Mouse (Mus musculus) kidney, adult 9 months (tissue): ENCODE measurements around the gene Wbp1.
A peak's percentile ranks its signal among the peaks of the same experiment; 100 is the strongest.

Experiments used
- DNase-seq: peaks from one replicate; pipeline ENCODE4 v3.0.0; 2022

The Wbp1 gene

DNA sequence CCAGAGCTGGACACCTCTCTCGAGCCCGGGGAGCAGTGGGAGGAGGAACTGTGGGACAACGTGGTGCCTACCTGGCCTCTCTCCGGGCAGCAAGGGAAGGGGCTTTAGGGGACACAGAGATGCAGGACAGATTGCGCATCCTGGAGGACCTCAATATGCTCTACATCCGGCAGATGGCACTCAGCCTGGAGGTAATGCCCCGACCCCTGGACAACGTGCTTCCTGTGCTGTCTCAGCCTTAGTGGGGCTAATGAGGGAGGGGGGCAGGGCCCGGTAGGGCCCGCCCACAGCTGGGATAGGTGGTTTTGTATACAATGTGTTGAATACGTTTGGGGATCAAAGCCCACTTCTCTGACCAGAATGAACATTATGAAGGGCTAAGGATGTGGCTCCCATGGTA, 16.7 kb upstream of the Wbp1 start:
- peak; percentile 43 for DNase-seq

- DNase-seq: peak; percentile 93
These were observed 16.2 kb upstream of the Wbp1 start for GRCm38 (mm10) chr6:83137576-83137950.

GRCm38 (mm10) chr6:83136881-83137575, 15.7 kb upstream of the Wbp1 start:
- peak; percentile 76 for DNase-seq

- no peak for DNase-seq
These were observed 15.0 kb upstream of the Wbp1 start for GRCm38 (mm10) chr6:83136291-83136880.

GRCm38 (mm10) chr6:83135571-83136161, 14.3 kb upstream of the Wbp1 start:
- DNase-seq: peak; percentile 78

DNA sequence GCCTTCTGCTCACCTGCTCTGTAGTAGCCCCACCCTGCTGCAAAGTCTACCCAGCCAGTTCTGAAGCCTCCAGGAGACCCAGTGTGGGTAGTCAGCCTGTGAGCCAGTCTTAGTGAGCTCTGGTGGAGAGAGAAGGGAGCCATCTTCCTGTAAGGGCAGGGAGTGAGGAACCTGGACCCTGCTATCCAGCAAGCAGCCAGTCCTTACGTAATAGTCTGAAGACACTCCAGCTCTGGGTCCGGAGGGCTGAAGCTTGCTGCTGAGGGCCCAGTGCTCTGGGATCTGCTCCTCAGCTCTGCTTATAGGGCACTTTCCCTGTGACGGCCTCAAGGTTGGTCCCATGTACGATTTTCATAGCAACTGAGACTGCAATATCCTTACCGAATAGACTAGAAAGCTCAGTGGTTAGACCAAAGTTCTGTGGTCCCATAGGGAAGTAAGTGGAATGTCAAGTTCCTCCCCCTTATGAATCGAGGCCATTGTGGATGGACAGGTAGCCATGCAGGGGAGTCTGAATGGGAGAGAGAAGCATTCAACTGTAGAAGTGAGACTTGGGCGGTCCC, 13.7 kb upstream of the Wbp1 start, which contains the start of gene Rtkn:
TSS of gene Rtkn (plus strand) at position 513 of the 563 bp plus-strand sequence.
- peak; percentile 86 for DNase-seq

GRCm38 (mm10) chr6:83134226-83134625, 12.9 kb upstream of the Wbp1 start:
- peak; percentile 80 for DNase-seq

GRCm38 (mm10) chr6:83132176-83132919, 11.0 kb upstream of the Wbp1 start:
- DNase-seq: peak; percentile 54

DNA sequence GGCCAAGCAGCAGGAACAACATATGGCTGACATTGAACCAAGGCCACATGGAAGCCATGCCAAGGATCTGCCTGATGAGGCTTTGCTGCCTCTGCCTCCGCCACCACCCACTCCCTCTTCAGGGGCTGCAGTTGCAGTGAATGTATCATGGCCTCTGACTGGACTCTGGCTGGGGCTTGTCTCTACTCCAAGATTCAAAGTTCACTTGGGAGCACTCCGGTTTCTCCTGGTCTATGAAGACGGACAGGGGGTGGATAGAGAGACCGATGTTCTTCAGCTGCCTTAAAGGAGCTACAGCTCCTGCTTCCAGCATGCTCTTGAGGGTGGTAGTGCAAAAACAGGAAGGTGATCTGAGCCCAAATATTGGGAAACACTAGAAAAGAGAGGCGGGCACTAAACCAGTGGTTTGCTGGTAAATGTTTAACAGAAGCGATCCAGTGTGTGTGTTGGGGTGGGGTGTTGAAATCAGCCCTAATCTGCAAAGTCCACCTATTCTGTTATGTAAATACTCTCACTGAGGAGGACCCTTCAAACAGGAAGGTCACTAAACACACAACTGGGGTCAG, 10.2 kb upstream of the Wbp1 start:
- peak; percentile 92 for DNase-seq

- DNase-seq: no peak
These were observed 6.1 kb upstream of the Wbp1 start for GRCm38 (mm10) chr6:83127419-83127818.

GRCm38 (mm10) chr6:83125331-83125730, 4.0 kb upstream of the Wbp1 start, which contains the start of gene Ino80b:
Gene Ino80b, minus strand, starts transcription at chr6:83125431.
- DNase-seq: no peak

GRCm38 (mm10) chr6:83124851-83125312, 3.5 kb upstream of the Wbp1 start:
- DNase-seq: peak; percentile 95

- no peak for DNase-seq
These were observed 1.6 kb upstream of the Wbp1 start for GRCm38 (mm10) chr6:83122961-83123360.

DNA sequence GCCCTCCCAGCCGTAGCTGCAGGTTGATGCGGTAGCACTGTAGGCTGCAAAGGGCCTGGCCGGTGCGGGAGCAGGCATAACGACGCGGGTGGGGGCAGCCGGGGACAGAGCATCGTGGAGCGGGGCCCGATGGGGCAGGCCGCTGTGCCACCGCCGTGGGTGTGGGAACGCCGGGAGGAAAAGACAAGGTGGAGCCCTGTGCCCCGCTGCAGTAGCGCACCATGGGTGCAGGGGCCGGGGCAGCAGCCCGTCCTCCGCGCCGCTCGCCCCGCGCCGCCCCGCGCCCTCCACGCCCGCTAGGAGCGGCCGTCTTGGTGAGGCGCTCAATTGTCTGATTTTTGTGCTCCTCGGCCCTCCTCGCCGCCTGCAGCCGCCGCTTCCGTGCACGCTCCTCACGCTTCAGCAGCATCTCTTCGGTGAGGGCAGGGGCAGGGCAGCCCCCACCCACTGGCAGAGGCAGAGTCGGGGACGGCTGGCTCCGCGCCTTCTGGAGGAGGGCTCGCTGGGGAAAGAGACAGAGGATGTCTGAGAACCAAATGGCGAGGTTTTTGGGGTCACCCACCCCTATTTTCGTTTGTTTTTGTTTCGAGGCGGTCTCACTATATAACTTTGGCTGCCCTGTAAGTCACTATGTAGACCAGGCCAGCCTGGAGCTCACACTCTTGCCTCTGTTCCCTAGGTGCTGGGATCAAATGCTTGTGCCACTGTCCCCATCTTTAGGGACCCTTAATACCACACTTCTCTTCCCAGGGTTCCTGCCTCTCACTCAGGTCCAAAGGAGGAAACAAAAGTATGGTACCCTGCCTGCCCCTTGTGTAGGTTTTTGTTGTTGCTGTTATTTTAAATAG, 728 bp upstream of the Wbp1 start:
- no peak for DNase-seq

DNA sequence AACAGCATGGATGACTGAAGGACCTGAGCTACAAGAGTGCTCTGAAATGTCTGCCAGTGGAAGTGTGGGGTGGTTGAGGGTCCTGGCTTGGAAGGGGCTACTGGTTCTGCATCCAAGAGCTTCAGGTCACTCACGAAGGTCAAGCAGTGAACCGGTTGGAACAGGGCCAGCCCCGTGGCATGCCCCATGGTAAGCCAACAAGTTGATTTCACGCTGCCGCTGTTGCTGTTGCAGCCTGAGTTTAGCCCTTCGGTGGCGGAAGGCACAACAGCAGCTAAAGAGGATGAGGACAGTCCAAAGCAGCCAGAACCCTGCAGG, 1.7 kb downstream of the Wbp1 start:
- DNase-seq: peak; percentile 55

GRCm38 (mm10) chr6:83118825-83119733, 2.3 kb downstream of the Wbp1 start:
- DNase-seq: no peak

- no peak for DNase-seq
These were observed 3.0 kb downstream of the Wbp1 start for GRCm38 (mm10) chr6:83118369-83118768.

DNA sequence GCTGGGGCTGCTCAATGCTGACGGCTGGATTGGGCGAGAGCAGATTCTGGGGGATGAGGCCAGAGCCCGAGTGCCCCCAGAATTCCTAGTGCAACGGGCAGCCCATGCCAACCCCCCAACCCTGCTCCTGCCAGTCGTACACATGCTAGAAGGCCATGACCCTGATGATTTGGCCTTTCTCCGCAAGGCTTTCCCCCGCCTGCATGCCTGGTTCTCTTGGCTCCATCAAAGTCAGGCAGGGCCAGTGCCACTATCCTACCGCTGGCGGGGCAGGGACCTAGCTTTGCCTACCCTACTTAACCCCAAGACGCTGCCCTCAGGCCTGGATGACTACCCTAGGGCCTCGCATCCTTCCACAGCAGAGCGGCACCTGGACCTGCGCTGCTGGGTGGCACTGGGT, 3.7 kb downstream of the Wbp1 start:
- no peak for DNase-seq

DNA sequence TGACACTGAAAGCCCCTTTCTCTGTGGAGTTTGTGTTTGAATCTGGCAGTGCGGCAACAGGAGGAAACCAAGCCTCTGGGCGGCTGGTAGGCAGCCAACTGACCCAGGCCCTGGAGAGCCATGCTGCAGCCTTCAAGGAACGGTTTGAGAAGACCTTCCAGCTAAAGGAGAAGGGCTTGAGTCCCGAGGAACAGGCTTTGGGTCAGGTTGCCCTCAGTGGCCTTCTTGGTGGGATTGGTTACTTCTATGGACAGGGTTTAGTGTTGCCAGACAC, 4.3 kb downstream of the Wbp1 start:
- no peak for DNase-seq

DNA sequence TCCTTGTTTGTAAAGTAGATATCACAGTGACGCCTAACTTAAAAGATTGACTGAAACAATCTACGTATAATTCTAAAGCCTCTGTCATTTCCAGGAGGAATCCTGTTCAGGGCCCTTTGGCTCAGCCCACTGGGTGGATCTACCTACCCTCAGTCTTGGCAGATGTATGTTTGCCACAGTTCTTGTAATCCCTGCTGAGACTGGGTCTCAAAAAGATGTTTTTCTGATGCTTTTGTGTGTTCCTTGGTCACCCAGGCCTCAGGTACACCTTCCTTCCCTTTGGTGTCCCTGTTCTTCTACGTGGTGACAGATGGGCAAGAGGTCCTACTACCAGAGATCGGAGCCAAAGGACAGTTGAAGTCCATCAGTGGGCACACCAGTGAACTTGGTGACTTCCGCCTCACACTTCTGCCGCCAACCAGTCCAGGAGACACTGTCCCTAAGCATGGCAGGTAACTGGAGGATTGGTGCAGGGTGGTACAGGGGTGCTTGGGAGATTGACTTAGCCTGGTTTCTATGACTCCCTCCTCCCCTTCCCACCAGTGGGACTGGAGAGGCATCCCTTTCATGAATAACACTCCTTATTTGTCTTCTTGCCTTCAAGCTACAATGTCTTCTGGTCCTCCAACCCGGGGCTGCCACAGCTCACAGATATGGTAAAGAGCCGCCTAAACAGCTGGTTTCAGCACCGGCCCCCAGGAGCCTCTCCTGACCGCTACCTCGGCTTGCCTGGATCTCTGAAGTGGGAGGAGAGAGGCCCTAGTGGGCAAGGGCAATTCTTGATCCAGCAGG, 4.8 kb downstream of the Wbp1 start:
- DNase-seq: no peak
